Mouse (Mus musculus): Measurements from ENCODE around the gene Iqgap1. TPM values are rescaled to one million over a fixed set of nuclear protein-coding genes. Genes with fewer than 3 reads are reported as not detected.

Gene Iqgap1
- polyA plus RNA-seq, 1 experiment, result 31.4 TPM

GRCm38 (mm10) chr7:80832191-80832590, 6.4 kb upstream of the Iqgap1 start:
- peak; percentile 66 for DNase-seq (ENCODE audit: low read depth)
- TF ChIP-seq POLR2A (IDR thresholded peaks at IDR 0.05; ENCODE audit: borderline replicate concordance, extremely low read depth, insufficient read depth, insufficient read length, poor library complexity, severe bottlenecking), result no peak
- no peak for TF ChIP-seq CTCF (IDR thresholded peaks at IDR 0.05; ENCODE audit: borderline replicate concordance, extremely low read depth, insufficient read depth, insufficient read length)

- no peak for TF ChIP-seq CTCF (IDR thresholded peaks at IDR 0.05; ENCODE audit: borderline replicate concordance, extremely low read depth, insufficient read depth, insufficient read length)
- no peak for TF ChIP-seq POLR2A (IDR thresholded peaks at IDR 0.05; ENCODE audit: borderline replicate concordance, extremely low read depth, insufficient read depth, insufficient read length, poor library complexity, severe bottlenecking)
- peak; percentile 1 for DNase-seq (ENCODE audit: low read depth)
Measured at GRCm38 (mm10) chr7:80830193-80830803, 4.5 kb upstream of the Iqgap1 start.

- no peak for TF ChIP-seq POLR2A (IDR thresholded peaks at IDR 0.05; ENCODE audit: borderline replicate concordance, extremely low read depth, insufficient read depth, insufficient read length, poor library complexity, severe bottlenecking)
- TF ChIP-seq CTCF (IDR thresholded peaks at IDR 0.05; ENCODE audit: borderline replicate concordance, extremely low read depth, insufficient read depth, insufficient read length), result no peak
- DNase-seq (ENCODE audit: low read depth), result peak; percentile 19
Measured at GRCm38 (mm10) chr7:80828146-80828860, 2.5 kb upstream of the Iqgap1 start.

GRCm38 (mm10) chr7:80823875-80824682, 1.7 kb downstream of the Iqgap1 start:
- DNase-seq (ENCODE audit: low read depth), result no peak
- TF ChIP-seq CTCF (IDR thresholded peaks at IDR 0.05; ENCODE audit: borderline replicate concordance, extremely low read depth, insufficient read depth, insufficient read length) (no peak), POLR2A (IDR thresholded peaks at IDR 0.05; ENCODE audit: borderline replicate concordance, extremely low read depth, insufficient read depth, insufficient read length, poor library complexity, severe bottlenecking) (no peak)

- no peak for DNase-seq (ENCODE audit: low read depth)
- TF ChIP-seq CTCF (IDR thresholded peaks at IDR 0.05; ENCODE audit: borderline replicate concordance, extremely low read depth, insufficient read depth, insufficient read length) (no peak), POLR2A (IDR thresholded peaks at IDR 0.05; ENCODE audit: borderline replicate concordance, extremely low read depth, insufficient read depth, insufficient read length, poor library complexity, severe bottlenecking) (no peak)
Measured at GRCm38 (mm10) chr7:80823267-80823666, 2.5 kb downstream of the Iqgap1 start.

- TF ChIP-seq POLR2A (IDR thresholded peaks at IDR 0.05; ENCODE audit: borderline replicate concordance, extremely low read depth, insufficient read depth, insufficient read length, poor library complexity, severe bottlenecking), result no peak
- no peak for TF ChIP-seq CTCF (IDR thresholded peaks at IDR 0.05; ENCODE audit: borderline replicate concordance, extremely low read depth, insufficient read depth, insufficient read length)
- no peak for DNase-seq (ENCODE audit: low read depth)
Measured at GRCm38 (mm10) chr7:80820838-80821237, 4.9 kb downstream of the Iqgap1 start.

- no peak for TF ChIP-seq CTCF (IDR thresholded peaks at IDR 0.05; ENCODE audit: borderline replicate concordance, extremely low read depth, insufficient read depth, insufficient read length)
- no peak for TF ChIP-seq POLR2A (IDR thresholded peaks at IDR 0.05; ENCODE audit: borderline replicate concordance, extremely low read depth, insufficient read depth, insufficient read length, poor library complexity, severe bottlenecking)
- DNase-seq (ENCODE audit: low read depth), result no peak
Measured at GRCm38 (mm10) chr7:80816641-80817040, 9.1 kb downstream of the Iqgap1 start.

GRCm38 (mm10) chr7:80813397-80813796, 12.4 kb downstream of the Iqgap1 start:
- TF ChIP-seq POLR2A (IDR thresholded peaks at IDR 0.05; ENCODE audit: borderline replicate concordance, extremely low read depth, insufficient read depth, insufficient read length, poor library complexity, severe bottlenecking) (no peak), CTCF (IDR thresholded peaks at IDR 0.05; ENCODE audit: borderline replicate concordance, extremely low read depth, insufficient read depth, insufficient read length) (no peak)
- no peak for DNase-seq (ENCODE audit: low read depth)

- DNase-seq (ENCODE audit: low read depth), result no peak
- TF ChIP-seq CTCF (IDR thresholded peaks at IDR 0.05; ENCODE audit: borderline replicate concordance, extremely low read depth, insufficient read depth, insufficient read length) (no peak), POLR2A (IDR thresholded peaks at IDR 0.05; ENCODE audit: borderline replicate concordance, extremely low read depth, insufficient read depth, insufficient read length, poor library complexity, severe bottlenecking) (no peak)
Measured at GRCm38 (mm10) chr7:80806331-80806730, 19.4 kb downstream of the Iqgap1 start.

GRCm38 (mm10) chr7:80803173-80803872, 22.5 kb downstream of the Iqgap1 start:
- peak; percentile 98 for DNase-seq (ENCODE audit: low read depth)

More at GRCm38 (mm10) chr7:80803173-80803872, 22.5 kb downstream of the Iqgap1 start:
- TF ChIP-seq POLR2A (IDR thresholded peaks at IDR 0.05; ENCODE audit: borderline replicate concordance, extremely low read depth, insufficient read depth, insufficient read length, poor library complexity, severe bottlenecking) (peak; percentile 44; the same call in 1 of the 2 replicates), CTCF (IDR thresholded peaks at IDR 0.05; ENCODE audit: borderline replicate concordance, extremely low read depth, insufficient read depth, insufficient read length) (no peak)

Data from brain, embryonic 14.5 days (tissue).